Comparison of ENCODE assay signal across 19 mouse cellular contexts in genomic region chr17:77874497-77874896, GRCm38 (mm10).
"Had no signal": no experiment of that assay in that cellular context is flagged by ENCODE, and none has a peak within 500 bp of the region (broad histone marks: within the 10 kb centered on the region; RNA-seq: fewer than 3 reads in every experiment).

No protein-coding gene starts in this region.

- DNase-seq: liver, postnatal 0 days; lung, adult 2 months; lung, postnatal 14 days; lung, postnatal 36 days; midbrain, embryonic 14.5 days; right cerebral cortex, postnatal 14 days; thymus, adult 18-20 months; thymus, postnatal 14 days; thymus, postnatal 36 days had no signal

- H3K4me3 ChIP-seq: lung, embryonic 15.5 days; midbrain, embryonic 10.5 days; midbrain, embryonic 12.5 days; myocyte; neural tube, embryonic 12.5 days; stomach, embryonic 15.5 days had no signal

- ATAC-seq: liver, postnatal 0 days; lung, postnatal 0 days; midbrain, embryonic 16.5 days had no signal

- H3K27ac ChIP-seq: lung, embryonic 15.5 days; macrophage; midbrain, embryonic 10.5 days; midbrain, embryonic 12.5 days; neural tube, embryonic 12.5 days; stomach, embryonic 15.5 days; stomach, postnatal 0 days had no signal
